Mouse (Mus musculus): ENCODE measurements around the gene Sh2b1.

Sh2b1 gene

GRCm38 (mm10) chr7:126474486-126474955 is 703 bp downstream of the Sh2b1 start:
- WGBS: under 1% methylated on average over 27 of the region's 27 CpGs

GRCm38 (mm10) chr7:126473470-126474086 is 1.6 kb downstream of the Sh2b1 start:
- WGBS: 73% methylated on average over 9 of the region's 9 CpGs

- WGBS: 85% methylated on average over 16 of the region's 16 CpGs
Observed at GRCm38 (mm10) chr7:126472713-126473112, 2.5 kb downstream of the Sh2b1 start.

GRCm38 (mm10) chr7:126472306-126472705 is 2.9 kb downstream of the Sh2b1 start:
- WGBS: 77% methylated on average over 13 of the region's 13 CpGs

GRCm38 (mm10) chr7:126471853-126472252 is 3.4 kb downstream of the Sh2b1 start:
- WGBS: 81% methylated on average over 4 of the region's 4 CpGs

- 92% methylated on average over 5 of the region's 5 CpGs for WGBS
Observed at GRCm38 (mm10) chr7:126471361-126471760, 3.9 kb downstream of the Sh2b1 start.

GRCm38 (mm10) chr7:126470077-126470476 is 5.1 kb downstream of the Sh2b1 start:
- 84% methylated on average over 6 of the region's 6 CpGs for WGBS

- WGBS: 86% methylated on average over 18 of the region's 18 CpGs
Observed at GRCm38 (mm10) chr7:126467834-126468627, 7.2 kb downstream of the Sh2b1 start.

GRCm38 (mm10) chr7:126467271-126467670 is 8.0 kb downstream of the Sh2b1 start:
- WGBS: 63% methylated on average over 5 of the region's 5 CpGs

GRCm38 (mm10) chr7:126466707-126467106 is 8.5 kb downstream of the Sh2b1 start:
- 74% methylated on average over 5 of the region's 5 CpGs for WGBS

GRCm38 (mm10) chr7:126466116-126466515 is 9.1 kb downstream of the Sh2b1 start:
- WGBS: 70% methylated on average over 9 of the region's 9 CpGs

GRCm38 (mm10) chr7:126465246-126466030 is 9.8 kb downstream of the Sh2b1 start:
- 47% methylated on average over 7 of the region's 7 CpGs for WGBS

- 57% methylated on average over 5 of the region's 5 CpGs for WGBS
Observed at GRCm38 (mm10) chr7:126464836-126465235, 10.4 kb downstream of the Sh2b1 start.

GRCm38 (mm10) chr7:126464121-126464520 is 11.1 kb downstream of the Sh2b1 start:
- WGBS: 76% methylated on average over 4 of the region's 4 CpGs

- WGBS: 71% methylated on average over 4 of the region's 4 CpGs
Observed at GRCm38 (mm10) chr7:126463547-126463946, 11.7 kb downstream of the Sh2b1 start.

GRCm38 (mm10) chr7:126463004-126463403 is 12.2 kb downstream of the Sh2b1 start, which contains the start of gene Atp2a1:
TSS of gene Atp2a1 (minus strand) at chr7:126463108.
- 70% methylated on average over 5 of the region's 5 CpGs for WGBS

GRCm38 (mm10) chr7:126461626-126462025 is 13.6 kb downstream of the Sh2b1 start:
- WGBS: 84% methylated on average over 3 of the region's 3 CpGs

- 79% methylated on average over 10 of the region's 10 CpGs for WGBS
Observed at GRCm38 (mm10) chr7:126460623-126461399, 14.4 kb downstream of the Sh2b1 start.

- 85% methylated on average over 11 of the region's 11 CpGs for WGBS
Observed at GRCm38 (mm10) chr7:126458844-126459618, 16.2 kb downstream of the Sh2b1 start.

- WGBS: 57% methylated on average over 5 of the region's 5 CpGs
Observed at GRCm38 (mm10) chr7:126458225-126458624, 17.0 kb downstream of the Sh2b1 start.

Measured in cerebral cortex, adult 2 months (tissue).